Comparison of ENCODE assay signal across 28 mouse cellular contexts in the genomic region with DNA sequence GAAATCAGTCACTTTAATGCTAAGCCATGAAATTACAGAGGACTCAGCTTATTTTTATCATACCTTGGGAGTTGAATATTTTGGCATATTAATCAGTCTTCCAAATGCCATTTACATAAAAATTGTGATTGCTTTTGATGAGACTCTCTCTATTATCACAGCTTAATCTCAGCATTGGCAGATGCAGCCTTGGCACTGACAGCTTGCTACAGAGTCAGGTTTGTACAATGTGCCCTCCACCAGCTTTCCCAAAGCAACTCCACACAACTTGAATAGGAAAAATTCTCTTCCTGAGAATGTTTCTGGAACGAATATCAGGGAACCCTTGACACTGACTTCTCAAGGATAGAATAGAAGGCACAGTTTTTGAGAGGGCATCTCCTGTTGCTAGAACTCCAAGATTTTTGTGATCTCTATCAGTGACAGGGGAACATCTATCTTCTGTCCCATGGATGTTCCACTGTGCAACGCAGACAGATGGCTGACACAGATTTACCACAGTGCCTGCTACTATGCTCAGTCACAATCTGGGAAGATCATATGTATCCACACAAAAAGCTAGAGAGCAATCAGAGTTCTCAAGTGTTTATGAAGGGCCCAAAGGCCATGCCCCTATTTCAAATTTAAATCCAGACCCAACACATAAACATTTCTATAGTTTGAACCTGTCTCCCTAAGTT.
DNase-seq lines count a peak whose midpoint lies in the region; ATAC-seq lines count a peak whose summit lies in the region.
"Had no signal": no experiment of that assay in that cellular context is flagged by ENCODE, and none has a peak within 500 bp of the region (broad histone marks: within the 10 kb centered on the region; RNA-seq: fewer than 3 reads in every experiment).

No protein-coding gene starts in this region.

- 0 out of 2 replicates have a peak, but pooled peaks have one; percentile 43 for ATAC-seq in midbrain, embryonic 13.5 days
- ATAC-seq in midbrain, embryonic 15.5 days (replicated peaks) = 0 out of 2 replicates have a peak, but pooled peaks have one; percentile 24
- ATAC-seq: activated CD4-positive, CD25-positive, alpha-beta regulatory T cell, adult 4 months; inflammation-experienced regulatory T-cells, adult 6 months had no signal

- H3K4me2 ChIP-seq in midbrain, embryonic 13.5 days (replicated peaks) = no peak overlapping the region
- H3K4me2 ChIP-seq in midbrain, embryonic 15.5 days = no peak overlapping the region
- H3K4me2 ChIP-seq: embryonic facial prominence, embryonic 13.5 days; hindbrain, embryonic 15.5 days; limb, embryonic 12.5 days; liver, embryonic 15.5 days; lung, embryonic 14.5 days had no signal

- no peak for DNase-seq in midbrain, embryonic 10.5 days (ENCODE audit: low spot score)
- DNase-seq in layer of hippocampus, adult 18-20 months (ENCODE audit: low spot score in 2 of 2) = peak; percentile 46 to 84
- peak; percentile 62 for DNase-seq in layer of hippocampus, adult 9-10 months (ENCODE audit: low spot score)
- DNase-seq in testis, postnatal 14 days (ENCODE audit: low spot score) = no peak
- no peak for DNase-seq in heart, embryonic 10.5 days (ENCODE audit: low spot score)
- no peak for DNase-seq in urinary bladder, adult 2 months (ENCODE audit: low spot score)
- DNase-seq: adrenal gland, adult 2 months; adrenal gland, postnatal 36 days; B cell, adult 2 months; cerebellum, adult 11 months; cerebellum, adult 9-10 months; gastrocnemius, adult 2 months; heart, postnatal 14 days; kidney, adult 11 months; kidney, postnatal 36 days; lung, embryonic 14.5 days; lung, postnatal 14 days; right cerebral cortex, adult 18-20 months had no signal

- 81% methylated on average over 2 of the region's 2 CpGs for WGBS in midbrain, embryonic 13.5 days
- WGBS in midbrain, embryonic 10.5 days = 77% methylated on average over 2 of the region's 2 CpGs
- WGBS in midbrain, embryonic 15.5 days = 79% methylated on average over 2 of the region's 2 CpGs
- 79% methylated on average over 2 of the region's 2 CpGs for WGBS in heart, embryonic 10.5 days

- H3K4me3 ChIP-seq in midbrain, embryonic 13.5 days (replicated peaks) = no peak overlapping the region
- no peak overlapping the region for H3K4me3 ChIP-seq in midbrain, embryonic 10.5 days
- no peak overlapping the region for H3K4me3 ChIP-seq in midbrain, embryonic 15.5 days
- H3K4me3 ChIP-seq in heart, embryonic 10.5 days = no peak overlapping the region
- H3K4me3 ChIP-seq: embryonic facial prominence, embryonic 13.5 days; gastrocnemius, adult 2 months; hindbrain, embryonic 10.5 days; hindbrain, embryonic 15.5 days; left cerebral cortex, adult 2 months; limb, embryonic 12.5 days; liver, embryonic 15.5 days had no signal

- no peaks in the 10 kb centered on the region for H3K36me3 ChIP-seq in midbrain, embryonic 13.5 days
- H3K36me3 ChIP-seq in midbrain, embryonic 10.5 days = no peaks in the 10 kb centered on the region
- no peaks in the 10 kb centered on the region for H3K36me3 ChIP-seq in midbrain, embryonic 15.5 days (replicated peaks)
- H3K36me3 ChIP-seq in heart, embryonic 10.5 days = no peaks in the 10 kb centered on the region
- H3K36me3 ChIP-seq: embryonic facial prominence, embryonic 13.5 days; hindbrain, embryonic 10.5 days; hindbrain, embryonic 15.5 days; limb, embryonic 12.5 days; liver, embryonic 15.5 days had no signal

- no peak overlapping the region for H3K27ac ChIP-seq in midbrain, embryonic 13.5 days
- no peak overlapping the region for H3K27ac ChIP-seq in midbrain, embryonic 10.5 days (replicated peaks)
- H3K27ac ChIP-seq in midbrain, embryonic 15.5 days = no peak overlapping the region
- no peak overlapping the region for H3K27ac ChIP-seq in heart, embryonic 10.5 days
- H3K27ac ChIP-seq: embryonic facial prominence, embryonic 13.5 days; gastrocnemius, adult 2 months; hindbrain, embryonic 10.5 days; hindbrain, embryonic 15.5 days; left cerebral cortex, adult 2 months; limb, embryonic 12.5 days; liver, embryonic 15.5 days had no signal

- no peaks in the 10 kb centered on the region for H3K9me3 ChIP-seq in midbrain, embryonic 13.5 days
- no peaks in the 10 kb centered on the region for H3K9me3 ChIP-seq in midbrain, embryonic 10.5 days (replicated peaks)
- no peaks in the 10 kb centered on the region for H3K9me3 ChIP-seq in midbrain, embryonic 15.5 days
- no peaks in the 10 kb centered on the region for H3K9me3 ChIP-seq in heart, embryonic 10.5 days
- H3K9me3 ChIP-seq: embryonic facial prominence, embryonic 13.5 days; hindbrain, embryonic 10.5 days; hindbrain, embryonic 15.5 days; limb, embryonic 12.5 days; liver, embryonic 15.5 days had no signal

- H3K4me1 ChIP-seq in midbrain, embryonic 13.5 days (replicated peaks) = no peaks in the 10 kb centered on the region
- H3K4me1 ChIP-seq in midbrain, embryonic 10.5 days = no peaks in the 10 kb centered on the region
- H3K4me1 ChIP-seq in midbrain, embryonic 15.5 days = no peaks in the 10 kb centered on the region
- H3K4me1 ChIP-seq in heart, embryonic 10.5 days = no peaks in the 10 kb centered on the region
- H3K4me1 ChIP-seq: embryonic facial prominence, embryonic 13.5 days; hindbrain, embryonic 10.5 days; hindbrain, embryonic 15.5 days; limb, embryonic 12.5 days; liver, embryonic 15.5 days had no signal

- H3K27me3 ChIP-seq in midbrain, embryonic 13.5 days = no peaks in the 10 kb centered on the region
- H3K27me3 ChIP-seq in midbrain, embryonic 10.5 days (ENCODE audit: low read depth, poor library complexity, severe bottlenecking) = no peaks in the 10 kb centered on the region
- H3K27me3 ChIP-seq in midbrain, embryonic 15.5 days (replicated peaks) = no peaks in the 10 kb centered on the region
- H3K27me3 ChIP-seq in heart, embryonic 10.5 days (ENCODE audit: insufficient read depth, poor library complexity, severe bottlenecking) = no peaks in the 10 kb centered on the region
- H3K27me3 ChIP-seq: embryonic facial prominence, embryonic 13.5 days; hindbrain, embryonic 15.5 days; limb, embryonic 12.5 days; liver, embryonic 15.5 days had no signal

- H3K9ac ChIP-seq in midbrain, embryonic 13.5 days (replicated peaks) = no peak overlapping the region
- H3K9ac ChIP-seq in midbrain, embryonic 15.5 days = no peak overlapping the region
- H3K9ac ChIP-seq: embryonic facial prominence, embryonic 13.5 days; hindbrain, embryonic 15.5 days; limb, embryonic 12.5 days; liver, embryonic 15.5 days; lung, embryonic 14.5 days had no signal

Comparison
In these comparisons a context has a peak if more than half of its experiments do, and no peak if none do; other contexts are left out.
1. DNase-seq: peak in layer of hippocampus, adult 18-20 months (2 of 2) and layer of hippocampus, adult 9-10 months (single experiment); none in midbrain, embryonic 10.5 days (single experiment), testis, postnatal 14 days (single experiment), heart, embryonic 10.5 days (single experiment) and urinary bladder, adult 2 months (single experiment).